Mouse (Mus musculus): ENCODE measurements around the gene Sppl2b.

Gene Sppl2b

DNA sequence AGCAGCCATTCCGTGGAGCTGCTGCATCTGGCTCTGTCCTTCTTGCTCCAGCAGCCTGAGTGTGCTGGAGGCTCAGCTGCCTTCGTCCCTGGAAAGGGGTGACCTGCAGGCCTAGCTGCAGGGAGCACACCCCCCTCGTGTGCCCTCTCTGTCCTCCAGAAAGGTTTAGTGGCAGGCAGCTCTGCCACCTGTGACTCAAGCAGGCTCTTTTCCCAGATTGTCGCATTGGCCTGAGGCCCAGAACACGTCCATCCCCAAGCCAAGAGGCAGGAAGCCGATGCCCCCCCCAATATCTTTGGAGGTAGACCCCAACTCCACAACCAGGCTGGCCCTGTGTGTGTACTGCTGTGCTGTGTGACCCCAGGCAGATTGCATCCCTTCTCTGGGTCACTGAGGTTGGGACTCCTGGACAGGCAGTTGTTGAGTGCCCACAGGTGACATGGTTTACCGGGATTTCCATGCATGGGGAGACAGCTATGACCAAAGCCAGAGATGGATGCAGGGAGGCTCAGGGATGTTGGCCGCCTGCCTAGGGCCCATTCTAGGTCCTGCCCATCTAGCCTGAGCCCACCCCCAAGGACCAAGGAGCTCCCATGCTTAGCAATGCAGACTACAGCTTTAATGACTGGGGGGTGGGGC lies 9.9 kb upstream of the Sppl2b start:
- no peak for DNase-seq (ENCODE audit: low spot score in 2 of 2)

- DNase-seq (ENCODE audit: low spot score in 2 of 2): no peak
These were observed 9.3 kb upstream of the Sppl2b start for GRCm38 (mm10) chr10:80845732-80846131.

DNA sequence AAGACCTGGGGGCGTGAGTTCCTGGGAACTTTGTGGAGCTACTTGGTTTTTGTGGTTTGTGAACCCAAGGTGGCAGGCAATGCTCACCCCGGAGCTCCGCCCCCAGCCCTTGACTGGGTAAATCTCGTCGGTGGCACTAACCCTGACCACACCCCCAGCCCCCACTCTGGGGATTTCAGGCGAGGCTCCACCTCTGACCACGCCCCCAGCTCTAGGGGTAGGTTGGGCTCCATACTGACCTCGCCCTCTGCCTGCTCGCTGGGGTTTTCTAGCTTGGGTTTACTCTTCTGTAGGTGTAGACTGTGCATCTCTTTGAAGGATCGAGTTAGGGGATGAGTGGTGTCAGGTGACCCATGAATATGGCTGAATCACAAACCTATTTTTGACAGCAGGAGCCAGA lies 6.5 kb upstream of the Sppl2b start:
- peak; percentile 58 to 62 for DNase-seq (ENCODE audit: low spot score in 2 of 2)

- DNase-seq (ENCODE audit: low spot score in 2 of 2): no peak
These were observed 636 bp downstream of the Sppl2b start for GRCm38 (mm10) chr10:80855749-80856073.

GRCm38 (mm10) chr10:80856267-80856666 lies 1.2 kb downstream of the Sppl2b start:
- no peak for DNase-seq (ENCODE audit: low spot score in 2 of 2)

DNA sequence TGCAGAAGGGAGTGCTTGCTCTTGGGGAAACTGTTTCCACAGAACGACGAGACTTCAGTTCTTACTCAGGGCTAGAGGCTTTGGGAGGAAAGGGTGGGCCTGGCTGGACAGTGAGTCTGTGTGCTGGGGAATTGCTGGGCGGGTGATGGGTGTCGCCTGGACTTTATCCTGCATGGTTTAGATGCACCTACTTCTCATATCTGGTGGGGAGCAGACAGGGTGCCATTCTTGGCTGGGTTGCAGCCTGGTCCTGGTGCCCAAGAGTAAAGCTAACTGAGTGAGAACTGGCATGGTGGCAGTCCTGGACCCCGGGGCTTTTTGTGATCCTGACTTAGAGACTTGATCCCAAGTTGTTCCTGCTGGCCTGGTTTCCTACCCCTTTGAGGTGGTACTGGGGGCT lies 1.8 kb downstream of the Sppl2b start:
- no peak for DNase-seq (ENCODE audit: low spot score in 2 of 2)

DNA sequence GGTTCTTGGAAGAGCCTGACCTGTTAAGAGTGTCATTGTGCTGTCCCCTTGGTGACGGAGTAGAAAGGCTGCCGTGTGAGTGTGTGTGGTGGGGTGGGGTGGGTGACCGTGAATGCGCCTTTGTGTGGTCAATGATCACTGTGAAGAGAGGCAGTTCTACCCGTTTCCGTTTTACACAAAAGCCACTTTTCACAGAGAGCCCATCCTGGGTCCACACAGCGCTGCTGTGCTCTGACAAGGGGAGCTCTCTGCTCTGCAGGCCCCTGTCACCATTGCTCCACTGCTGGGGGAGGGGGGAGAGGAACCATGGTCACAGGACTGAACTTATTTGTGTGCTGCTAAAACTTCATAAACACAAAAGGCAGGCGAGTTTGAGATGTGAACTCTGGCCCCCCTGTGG lies 2.3 kb downstream of the Sppl2b start:
- DNase-seq (ENCODE audit: low spot score in 2 of 2): no peak

DNA sequence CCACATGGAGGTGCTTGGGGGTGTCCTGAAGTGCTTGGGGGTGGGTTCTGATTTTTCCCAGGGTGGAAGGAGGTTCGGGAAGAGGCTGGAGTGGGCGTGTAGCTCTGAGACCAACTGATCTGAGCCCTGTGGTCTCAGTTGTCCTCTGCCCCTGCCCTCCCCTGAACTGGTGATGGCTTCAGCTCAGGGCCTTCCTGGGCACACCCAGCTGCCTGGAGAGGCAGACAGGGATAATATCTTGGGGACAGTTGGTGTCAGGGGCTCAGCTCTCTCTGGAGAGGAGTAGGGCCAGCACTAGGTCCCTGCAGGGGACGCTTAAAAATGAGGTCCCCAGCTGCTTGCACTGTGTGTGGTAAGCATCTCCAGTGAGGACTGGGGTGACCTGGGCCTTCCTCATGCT lies 2.8 kb downstream of the Sppl2b start:
- no peak for DNase-seq (ENCODE audit: low spot score in 2 of 2)

- DNase-seq (ENCODE audit: low spot score in 2 of 2): no peak
These were observed 3.4 kb downstream of the Sppl2b start for GRCm38 (mm10) chr10:80858350-80858935.

GRCm38 (mm10) chr10:80862305-80862704 lies 7.2 kb downstream of the Sppl2b start:
- DNase-seq (ENCODE audit: low spot score in 2 of 2): no peak

GRCm38 (mm10) chr10:80864446-80864845 lies 9.4 kb downstream of the Sppl2b start:
- DNase-seq (ENCODE audit: low spot score in 2 of 2): no peak

DNA sequence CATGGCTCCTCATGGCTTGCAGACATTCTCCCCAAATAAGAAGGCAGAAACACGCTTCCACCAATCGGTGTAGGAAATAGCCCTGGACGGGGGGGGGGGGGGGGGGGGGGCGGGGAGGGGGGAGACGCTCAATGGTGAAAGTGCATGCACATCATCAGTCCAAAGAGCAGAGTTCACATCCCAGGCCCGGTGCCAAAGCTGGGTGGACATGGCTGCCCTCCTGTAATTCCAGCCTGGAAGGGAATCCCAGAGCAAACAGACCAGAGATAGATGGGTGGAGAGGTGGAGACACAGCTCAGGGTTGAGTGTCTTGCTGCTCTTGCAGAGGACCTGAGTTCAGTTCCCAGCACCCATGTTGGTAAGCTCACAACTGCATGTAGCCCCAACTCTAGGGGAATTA lies 15.9 kb downstream of the Sppl2b start:
- DNase-seq (ENCODE audit: low spot score in 2 of 2): no peak

DNA sequence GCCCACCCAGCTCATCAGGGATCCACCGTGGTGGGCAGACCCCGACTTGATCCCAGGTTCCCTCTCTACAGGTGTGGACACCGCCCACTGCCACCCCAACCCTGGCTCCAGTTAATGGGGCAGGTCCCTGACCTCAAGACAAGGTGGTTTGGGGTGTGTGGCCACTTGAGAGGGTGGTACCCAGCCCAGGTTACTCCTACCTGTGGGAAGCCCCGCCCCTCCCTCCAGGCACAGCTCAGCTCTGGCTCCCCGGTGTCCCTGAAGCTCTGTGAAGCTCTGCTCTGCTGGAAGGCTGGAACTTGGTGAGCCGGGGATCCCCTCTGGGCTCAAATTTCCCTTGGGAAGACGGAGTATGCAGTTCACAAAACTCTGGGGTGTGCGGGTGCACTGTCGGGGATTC lies 16.5 kb downstream of the Sppl2b start, which contains the start of gene Tmprss9:
Tmprss9 (plus strand) TSS at position 268 of the 400 bp plus-strand sequence.
- DNase-seq (ENCODE audit: low spot score in 2 of 2): no peak

GRCm38 (mm10) chr10:80874035-80874434 lies 19.0 kb downstream of the Sppl2b start:
- no peak for DNase-seq (ENCODE audit: low spot score in 2 of 2)

DNA sequence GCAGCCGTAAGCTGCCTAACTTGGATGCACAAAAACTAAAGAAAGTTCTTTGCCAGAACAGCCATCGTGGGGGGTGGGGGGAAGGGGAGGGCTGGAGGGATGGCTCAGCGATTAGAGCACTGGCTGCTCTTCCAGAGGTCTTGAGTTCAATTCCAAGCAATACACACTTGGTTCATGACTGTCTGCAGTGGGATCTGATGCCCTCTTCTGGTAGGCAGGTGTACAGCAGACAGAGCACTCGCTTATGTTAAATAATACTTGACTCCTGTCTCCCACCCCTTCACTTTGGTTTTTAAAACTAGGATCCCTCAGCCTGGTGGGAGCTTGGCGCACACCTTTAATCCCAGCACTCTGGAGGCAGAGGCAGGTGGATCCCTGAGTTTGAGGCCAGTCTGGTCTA lies 21.0 kb downstream of the Sppl2b start:
- peak; percentile 49 to 66 for DNase-seq (ENCODE audit: low spot score in 2 of 2)

- DNase-seq (ENCODE audit: low spot score in 2 of 2): no peak
These were observed 21.5 kb downstream of the Sppl2b start for GRCm38 (mm10) chr10:80876594-80876993.

- DNase-seq (ENCODE audit: low spot score in 2 of 2): peak in 1 of 2 experiments; percentile 78
These were observed 25.1 kb downstream of the Sppl2b start for GRCm38 (mm10) chr10:80880131-80880641.

DNA sequence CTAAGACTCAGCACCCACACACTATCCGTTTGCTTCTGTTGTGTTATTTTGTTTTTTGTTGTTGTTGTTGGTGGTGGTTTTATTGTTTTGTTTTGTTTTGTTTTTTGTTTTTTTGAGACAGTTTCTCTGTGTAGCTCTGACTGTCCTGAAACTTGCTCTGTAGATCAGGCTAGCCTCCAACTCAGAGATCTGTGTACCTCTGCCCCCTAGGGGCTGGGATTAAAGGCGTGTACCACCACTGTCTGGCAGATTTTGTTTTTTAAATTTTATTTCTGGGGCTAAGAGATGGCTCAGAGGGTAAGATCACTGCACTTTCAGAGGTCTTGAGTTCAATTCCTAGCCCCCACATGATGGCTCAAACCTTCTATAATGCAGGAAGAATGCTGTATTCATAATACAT lies 25.8 kb downstream of the Sppl2b start:
- DNase-seq (ENCODE audit: low spot score in 2 of 2): no peak

- peak; percentile 68 to 86 for DNase-seq (ENCODE audit: low spot score in 2 of 2)
These were observed 26.2 kb downstream of the Sppl2b start for GRCm38 (mm10) chr10:80881301-80881700.

DNA sequence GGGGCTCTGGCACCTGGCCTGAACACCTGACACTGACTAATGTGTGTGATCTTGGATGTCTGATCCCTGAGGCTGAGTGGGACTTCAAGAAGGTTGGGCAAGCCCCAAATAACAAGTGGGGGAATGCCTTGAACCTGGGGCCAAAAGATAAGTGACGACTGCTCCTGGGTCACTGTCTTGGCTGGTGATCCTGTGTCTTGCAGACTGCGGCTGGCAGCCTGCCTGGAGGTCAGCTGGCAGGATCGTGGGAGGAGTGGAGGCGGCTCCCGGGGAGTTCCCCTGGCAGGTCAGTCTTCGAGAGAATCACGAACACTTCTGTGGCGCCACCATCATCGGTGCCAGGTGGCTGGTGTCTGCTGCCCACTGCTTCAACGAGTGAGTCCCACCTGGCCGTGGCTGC lies 32.1 kb downstream of the Sppl2b start:
- DNase-seq (ENCODE audit: low spot score in 2 of 2): no peak

DNA sequence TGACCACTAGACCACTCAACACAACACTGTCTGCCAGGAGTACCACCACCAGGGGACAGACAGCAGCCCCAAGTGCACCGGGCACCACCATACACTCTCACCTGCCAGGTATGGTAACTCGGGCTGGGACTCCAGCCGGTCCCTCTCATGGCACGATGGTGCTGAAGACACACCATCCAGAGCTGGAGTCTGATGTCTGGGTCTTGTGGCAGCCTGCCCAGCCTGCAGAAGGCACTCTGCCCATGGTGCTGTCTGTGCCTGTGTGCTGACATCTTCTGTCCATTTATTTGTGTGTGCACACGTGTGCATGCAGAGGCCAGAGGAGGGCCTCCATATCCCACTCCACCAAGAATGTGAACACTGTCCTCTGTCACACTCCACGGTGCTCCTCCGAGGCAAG lies 40.0 kb downstream of the Sppl2b start:
- DNase-seq (ENCODE audit: low spot score in 2 of 2): no peak

- DNase-seq (ENCODE audit: low spot score in 2 of 2): no peak
These were observed 40.6 kb downstream of the Sppl2b start for GRCm38 (mm10) chr10:80895697-80896096.

DNA sequence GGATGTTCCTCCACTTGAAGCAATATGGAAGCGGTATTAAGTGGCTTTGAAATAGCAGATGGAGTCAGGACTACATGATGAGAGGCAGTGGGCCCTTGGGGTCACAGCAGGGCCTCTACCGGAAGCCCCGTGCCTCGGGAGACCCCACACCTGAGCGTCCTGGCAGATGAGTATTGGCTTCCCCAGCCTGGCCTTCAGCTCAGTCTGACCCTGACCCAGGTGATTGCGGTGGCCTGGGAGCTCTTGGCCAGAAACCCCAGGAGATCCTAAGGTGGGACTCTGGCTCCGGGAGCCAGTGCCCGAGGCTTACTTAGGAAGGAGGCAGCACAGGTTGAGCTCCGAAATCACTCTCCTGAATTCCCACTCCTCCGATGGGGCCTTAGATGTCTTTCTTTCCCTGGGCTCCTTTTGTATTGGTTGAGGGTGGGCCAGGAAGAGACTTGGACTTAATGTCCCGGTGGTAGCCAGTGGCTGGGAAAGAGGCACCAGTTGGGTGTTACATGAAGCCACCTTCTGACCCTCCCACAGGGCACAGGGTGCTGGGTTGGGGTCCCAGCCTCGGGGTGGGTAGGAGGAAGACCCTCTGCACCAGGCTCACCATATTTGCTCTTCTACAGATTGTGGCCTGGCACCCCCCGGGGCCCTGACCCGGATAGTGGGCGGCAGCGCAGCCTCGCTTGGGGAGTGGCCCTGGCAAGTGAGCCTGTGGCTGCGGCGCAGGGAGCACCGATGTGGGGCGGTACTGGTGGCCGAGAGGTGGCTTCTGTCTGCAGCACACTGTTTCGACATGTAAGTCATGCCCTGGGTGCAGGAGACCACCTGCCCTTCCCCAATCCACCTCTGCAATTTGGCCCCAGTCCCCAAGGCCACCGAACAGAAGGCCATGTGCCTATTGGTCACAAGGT lies 41.8 kb downstream of the Sppl2b start:
- DNase-seq (ENCODE audit: low spot score in 2 of 2): no peak

Measured in thymus, postnatal 10 days (tissue).